Mouse (Mus musculus) hindlimb bud, embryonic 11.5 days (tissue): ENCODE results near the gene Jak1.
"Not testable (repeated sequence)": the region's sequence is repeated elsewhere in the genome, so short reads cannot be mapped to it uniquely, and the experiment has no call there.

Experiments
- DNase-seq: peaks from one replicate; pipeline ENCODE4 v3.0.0-alpha.2; 2012; ENCODE audit warnings: low read depth, low spot score; ENCODE audit errors: extremely low spot score

Gene Jak1

GRCm38 (mm10) chr4:101276456-101277070, 11.5 kb upstream of the Jak1 start:
- no peak for DNase-seq

- DNase-seq = no peak
Observed at GRCm38 (mm10) chr4:101275881-101276280, 10.8 kb upstream of the Jak1 start.

GRCm38 (mm10) chr4:101270734-101271133, 5.7 kb upstream of the Jak1 start:
- DNase-seq = no peak

GRCm38 (mm10) chr4:101268506-101268905, 3.4 kb upstream of the Jak1 start:
- DNase-seq = not testable (repeated sequence)

DNA sequence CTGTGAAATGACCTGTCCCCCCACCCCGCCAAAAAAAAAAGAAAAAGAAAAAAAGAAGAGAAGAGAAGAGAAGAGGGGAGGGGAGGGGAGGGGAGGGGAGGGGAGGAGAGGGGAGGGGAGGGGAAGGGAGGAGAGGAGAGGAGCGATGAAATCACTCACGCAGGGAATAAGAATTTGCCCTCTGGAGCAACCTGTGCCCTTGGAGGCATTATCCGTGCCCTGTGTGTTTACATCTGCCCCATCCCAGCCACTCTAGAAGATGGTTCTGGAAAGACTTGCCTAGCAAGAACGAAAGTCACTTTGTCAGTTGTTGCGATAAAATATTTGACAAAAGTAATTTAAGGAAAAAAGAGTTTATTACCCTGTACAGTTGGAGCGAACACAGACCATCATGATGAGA, 441 bp upstream of the Jak1 start:
- DNase-seq = no peak

DNA sequence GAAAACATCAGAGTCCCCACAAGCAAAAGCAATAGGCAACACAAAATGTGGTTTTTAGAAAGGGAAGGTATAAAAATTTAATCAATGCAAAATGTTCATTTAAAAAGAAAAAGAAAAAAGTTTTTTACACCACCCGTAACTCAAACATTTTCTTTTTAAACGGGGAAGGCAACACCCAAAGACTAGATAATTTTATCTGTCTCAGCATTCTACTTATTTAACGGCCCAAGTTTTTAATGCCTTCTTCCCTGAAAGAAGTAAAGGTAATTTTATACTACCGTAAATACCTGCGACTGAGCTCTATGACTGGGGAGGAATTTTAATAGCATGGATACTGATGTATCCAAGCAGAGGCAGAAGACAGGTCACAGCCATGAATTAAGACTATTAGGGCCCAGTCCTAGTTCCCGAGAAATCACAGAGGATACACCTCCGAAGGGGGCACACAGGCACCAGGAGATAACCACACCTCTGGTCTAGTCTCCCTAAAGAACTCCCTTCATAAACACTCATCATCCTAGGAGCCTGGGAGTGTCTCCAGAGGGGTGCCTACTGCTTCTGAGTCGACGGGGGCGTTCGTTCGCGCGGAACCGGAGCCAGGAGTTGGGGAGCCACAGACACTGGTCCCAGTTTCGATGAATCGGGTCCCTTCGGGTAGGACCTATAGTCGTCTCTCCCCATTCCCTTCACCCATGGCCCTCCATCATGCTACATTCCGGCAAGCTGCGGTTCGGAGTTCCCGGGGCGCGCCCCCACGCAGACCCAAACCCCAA, 928 bp downstream of the Jak1 start:
- DNase-seq = no peak

DNA sequence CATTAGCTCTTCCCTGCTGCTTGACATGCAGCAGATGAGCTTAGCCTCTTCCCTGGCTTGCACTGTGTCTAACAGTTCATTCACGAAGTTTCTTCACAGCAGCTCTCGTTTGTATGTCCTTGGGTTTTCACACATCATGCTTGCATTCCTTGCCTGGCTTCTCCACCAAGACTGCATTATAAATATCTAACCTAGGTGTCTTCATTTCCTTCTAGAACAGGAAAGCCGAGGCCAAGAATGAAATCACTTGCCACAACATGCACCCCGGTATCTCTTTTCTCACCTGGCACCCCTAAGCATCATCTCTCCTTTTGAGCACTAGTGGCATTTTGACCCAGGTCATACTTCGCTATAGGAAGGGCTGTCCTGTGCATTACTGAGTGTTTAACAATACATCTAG, 3.5 kb downstream of the Jak1 start:
- no peak for DNase-seq

GRCm38 (mm10) chr4:101260744-101261291, 4.3 kb downstream of the Jak1 start:
- DNase-seq = no peak

- no peak for DNase-seq
Observed at GRCm38 (mm10) chr4:101256526-101257210, 8.4 kb downstream of the Jak1 start.

DNA sequence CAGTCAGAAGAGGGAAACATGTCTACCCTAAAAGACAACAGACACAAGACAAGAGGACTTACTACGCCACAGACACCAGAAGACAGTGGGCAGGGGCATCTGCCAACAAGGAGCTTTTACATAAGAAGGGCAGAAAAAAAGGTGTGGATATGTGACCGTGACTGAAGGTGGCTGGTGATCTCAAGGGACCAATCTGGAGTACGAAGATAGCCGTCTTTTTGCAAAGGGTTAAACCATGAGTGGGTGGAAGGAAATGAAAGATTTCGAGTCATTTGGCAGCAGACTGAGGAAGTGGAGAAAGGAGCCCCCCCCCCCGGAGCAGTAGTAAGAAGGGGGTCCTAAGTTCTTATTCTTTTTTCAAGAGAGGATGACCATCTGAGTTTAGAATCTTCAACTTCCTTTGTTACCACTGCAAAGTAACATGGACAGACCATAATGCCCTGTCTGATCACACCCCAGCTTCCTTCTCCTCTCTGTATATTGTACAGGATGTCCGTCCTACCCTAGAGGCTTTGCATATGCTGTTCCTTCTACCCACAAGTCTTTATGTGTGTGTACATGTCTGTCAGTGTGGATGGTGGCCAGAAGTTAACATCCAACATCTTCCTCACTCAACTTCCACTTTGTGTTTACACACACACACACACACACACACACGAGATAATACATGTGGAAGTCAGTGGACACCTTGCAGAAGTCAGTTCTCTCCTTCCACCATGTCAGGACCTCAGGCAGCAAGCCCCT, 10.3 kb downstream of the Jak1 start:
- no peak for DNase-seq

DNA sequence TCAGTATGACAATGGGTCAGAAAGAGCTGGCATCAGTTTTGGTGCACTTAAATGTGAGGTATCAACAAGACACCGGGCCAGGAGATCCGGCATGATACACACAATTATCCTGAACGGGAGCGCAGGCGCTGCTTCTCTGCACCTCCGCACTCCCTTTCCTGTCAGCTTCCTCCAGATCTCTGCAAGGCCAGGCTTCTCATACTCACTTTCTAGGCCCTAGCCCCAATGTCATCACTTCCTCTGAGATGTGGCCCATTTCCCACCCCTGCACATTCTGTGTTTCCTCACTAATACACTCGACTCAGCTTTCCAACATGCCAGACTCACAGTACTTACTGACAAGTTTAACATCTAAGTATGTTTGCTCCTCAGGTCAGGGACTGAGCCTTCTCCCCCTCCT, 11.1 kb downstream of the Jak1 start:
- no peak for DNase-seq

- DNase-seq = no peak
Observed at GRCm38 (mm10) chr4:101252781-101253622, 12.1 kb downstream of the Jak1 start.

GRCm38 (mm10) chr4:101252016-101252415, 13.1 kb downstream of the Jak1 start:
- no peak for DNase-seq

DNA sequence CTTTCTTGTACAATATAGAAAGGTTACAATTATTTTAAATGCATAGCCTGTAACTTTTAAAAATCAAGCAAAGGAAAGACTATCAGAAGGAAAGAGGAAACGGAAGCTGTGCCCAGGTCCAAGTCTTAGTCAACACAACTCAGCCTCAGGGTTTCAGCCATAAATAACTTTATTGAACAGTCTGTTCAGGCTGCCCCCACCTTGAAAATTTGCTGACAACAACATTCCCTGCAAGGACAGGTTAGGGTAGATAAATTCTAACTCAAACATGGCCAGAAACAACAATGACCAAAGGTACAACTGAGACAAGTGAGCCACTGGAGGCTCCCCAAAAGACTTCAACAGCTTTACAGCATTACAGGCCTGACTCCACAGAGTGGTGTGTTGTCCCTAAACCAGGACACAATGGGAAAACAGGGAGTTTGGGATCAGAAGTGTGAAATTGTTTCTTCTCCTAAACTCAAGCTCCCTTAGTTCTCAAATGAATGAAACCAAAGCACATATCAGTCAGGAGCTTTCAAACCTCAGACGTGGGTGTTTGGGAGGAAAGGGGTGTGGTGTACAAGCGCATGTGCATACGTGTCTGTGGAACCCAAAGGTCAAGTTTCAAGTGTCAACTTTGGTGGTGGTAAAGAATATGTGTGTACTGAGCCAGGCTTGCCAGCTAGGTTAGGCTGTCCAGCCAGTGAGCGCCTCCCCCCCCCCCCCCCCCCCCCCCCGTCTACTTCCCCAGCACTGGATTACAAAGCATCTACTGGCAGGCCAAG, 14.9 kb downstream of the Jak1 start:
- no peak for DNase-seq

GRCm38 (mm10) chr4:101247355-101247754, 17.7 kb downstream of the Jak1 start:
- no peak for DNase-seq

DNA sequence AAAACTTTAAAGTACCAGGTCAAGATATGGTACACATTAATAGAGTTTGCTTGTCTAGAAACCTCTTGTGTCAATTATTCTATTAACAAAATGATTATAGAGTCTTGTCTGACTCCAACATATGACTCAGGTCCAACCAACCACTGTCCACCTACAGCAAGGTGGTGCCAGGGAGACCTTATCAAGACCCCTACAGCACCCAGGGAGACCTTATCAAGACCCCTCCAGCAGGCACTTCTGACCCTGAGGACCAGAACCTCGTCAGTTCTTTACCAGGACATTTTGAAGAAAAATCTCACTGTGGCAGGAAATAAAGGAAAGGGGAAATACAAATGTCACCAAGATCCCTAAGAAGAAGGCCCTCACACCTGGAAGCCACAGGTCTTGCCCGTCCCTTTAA, 18.5 kb downstream of the Jak1 start:
- no peak for DNase-seq

DNA sequence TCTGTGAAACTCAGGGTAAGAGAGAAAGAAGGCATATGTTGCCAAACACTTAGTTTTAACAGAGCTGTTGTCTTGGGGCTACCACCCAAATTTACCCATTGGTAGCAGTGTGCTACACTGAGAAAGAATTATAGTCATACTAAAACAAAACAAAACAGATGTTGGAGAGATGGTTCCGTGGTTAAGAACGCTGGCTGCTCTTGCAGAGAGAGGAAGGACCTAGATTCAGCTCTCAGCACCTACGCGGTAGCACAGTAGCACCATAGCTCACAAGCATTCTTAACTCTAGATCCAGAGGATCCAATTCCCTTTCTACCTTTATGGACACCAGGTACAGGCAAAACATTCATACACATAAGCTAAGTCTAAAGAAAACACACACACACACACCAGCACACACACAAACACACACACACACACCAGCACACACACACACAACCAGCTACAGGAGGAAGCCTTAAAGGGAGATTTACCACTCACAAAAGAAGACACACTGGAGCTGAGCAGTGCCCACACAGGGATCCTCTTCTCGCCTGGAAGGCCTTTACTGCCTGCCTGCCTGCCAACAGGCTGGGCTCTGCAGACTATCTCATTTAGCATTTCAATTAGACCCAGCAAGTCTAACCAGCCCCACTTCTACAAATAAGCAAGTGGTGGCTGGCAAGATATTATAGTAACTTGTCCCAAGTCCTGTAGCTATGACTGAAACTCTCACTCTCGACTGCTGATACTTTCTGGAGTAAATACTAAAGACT, 20.6 kb downstream of the Jak1 start:
- DNase-seq = no peak

DNA sequence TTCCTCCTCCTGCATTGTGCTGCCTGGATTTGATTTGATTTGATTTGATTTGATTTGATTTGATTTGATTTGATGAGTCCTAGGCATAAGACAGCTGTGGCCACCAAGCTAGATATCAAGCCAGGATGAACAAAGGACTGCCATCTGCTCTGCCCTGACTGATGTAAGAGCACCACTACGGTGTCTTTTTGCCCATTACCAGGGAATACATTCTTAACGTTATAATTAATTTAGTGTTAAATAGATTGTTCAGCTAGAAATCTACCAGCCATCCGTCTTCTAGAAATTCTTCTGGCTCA, 24.3 kb downstream of the Jak1 start:
- DNase-seq = no peak
